Comparison of ENCODE assay signal across 8 mouse cellular contexts in the genomic region with DNA sequence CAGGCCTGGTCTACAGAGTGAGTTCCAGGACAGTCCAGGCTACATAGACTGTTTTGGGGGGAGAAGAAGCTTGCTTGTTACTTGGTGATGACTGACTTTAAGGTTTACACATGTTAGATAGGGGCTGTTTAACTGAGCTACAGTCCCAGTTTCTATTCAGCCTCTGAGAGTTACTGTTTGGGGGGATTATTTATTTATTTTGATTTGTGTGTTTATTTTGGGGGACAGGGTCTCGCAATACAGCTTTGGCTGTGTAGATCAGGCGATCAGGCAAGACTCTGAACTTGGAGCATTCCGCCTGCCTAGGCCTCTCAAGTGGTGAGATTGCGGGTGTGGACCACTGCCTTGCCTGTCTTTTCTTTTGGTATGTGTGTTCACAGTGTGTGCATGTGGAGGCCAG. TPM values are rescaled to one million over a fixed set of nuclear protein-coding genes. Genes with fewer than 3 reads are reported as not detected.
DNase-seq lines count a peak whose midpoint lies in the region; ATAC-seq and TF ChIP-seq lines count a peak whose summit lies in the region.

No protein-coding gene starts in this region.

- no peaks in the 10 kb centered on the region for H3K27me3 ChIP-seq in C2C12 (ENCODE audit: control insufficient read depth, insufficient read depth, insufficient read length)
- H3K27me3 ChIP-seq in forebrain, embryonic 15.5 days = no peaks in the 10 kb centered on the region
- no peaks in the 10 kb centered on the region for H3K27me3 ChIP-seq in liver, embryonic 14.5 days (ENCODE audit: control insufficient read depth, insufficient read depth, low read length)

- no peak for TF ChIP-seq CTCF in gastrocnemius, adult 2 months (IDR thresholded peaks at IDR 0.05)
- TF ChIP-seq CTCF in C2C12 (IDR thresholded peaks at IDR 0.05; ENCODE audit: control insufficient read depth, insufficient read depth, insufficient read length) = no peak
- no peak for TF ChIP-seq CTCF in liver, embryonic 14.5 days (IDR thresholded peaks at IDR 0.05; ENCODE audit: low read depth)

- no peak for TF ChIP-seq EP300 in liver, embryonic 14.5 days (IDR thresholded peaks at IDR 0.05; ENCODE audit: low read depth)

- H3K4me1 ChIP-seq in forebrain, embryonic 15.5 days = peaks cover 24% of the 10 kb centered on the region
- peaks cover 38 to 41% of the 10 kb centered on the region in 2 experiments for H3K4me1 ChIP-seq in liver, embryonic 14.5 days (replicated peaks; ENCODE audit: control insufficient read depth in 2 of 2, insufficient read depth in 2 of 2, low read length in 1 of 2)

- H3ac ChIP-seq in C2C12 (ENCODE audit: control insufficient read depth, insufficient read length, low read depth) = no peak overlapping the region

- H3K4me2 ChIP-seq in forebrain, embryonic 15.5 days (replicated peaks) = peak overlapping the region; percentile 53
- peak overlapping the region; percentile 90 for H3K4me2 ChIP-seq in liver, embryonic 14.5 days (ENCODE audit: low read depth)

- no peak overlapping the region for H3K9ac ChIP-seq in forebrain, embryonic 15.5 days (replicated peaks)
- H3K9ac ChIP-seq in liver, embryonic 14.5 days (replicated peaks) = peak overlapping the region; percentile 92

- no peak for ATAC-seq in forebrain, embryonic 15.5 days (replicated peaks)
- no peak for ATAC-seq in liver, embryonic 14.5 days (ENCODE audit: insufficient read depth)

- 91% methylated on average over 4 of the region's 4 CpGs for WGBS in forebrain, embryonic 15.5 days
- 41% methylated on average over 4 of the region's 4 CpGs for WGBS in liver, embryonic 14.5 days (ENCODE audit: insufficient replicate concordance)

- no peaks in the 10 kb centered on the region for H3K9me3 ChIP-seq in forebrain, embryonic 15.5 days
- no peaks in the 10 kb centered on the region for H3K9me3 ChIP-seq in liver, embryonic 14.5 days (ENCODE audit: control insufficient read depth, low read length)

- no peaks in the 10 kb centered on the region for H3K36me3 ChIP-seq in C2C12 (ENCODE audit: control insufficient read depth, insufficient read depth)
- H3K36me3 ChIP-seq in forebrain, embryonic 15.5 days = no peaks in the 10 kb centered on the region
- no peaks in the 10 kb centered on the region for H3K36me3 ChIP-seq in liver, embryonic 14.5 days (replicated peaks; ENCODE audit: control insufficient read depth, insufficient read depth, low read depth)

- H3K79me2 ChIP-seq in C2C12 (ENCODE audit: control insufficient read depth, insufficient read depth) = peaks cover 65% of the 10 kb centered on the region

- no peak for DNase-seq in gastrocnemius, adult 2 months
- no peak for DNase-seq in gastrocnemius, postnatal 25 days
- no peak for DNase-seq in liver, embryonic 14.5 days (ENCODE audit: low read depth in 3 of 3, low spot score in 3 of 3)
- no peak for DNase-seq in thymus, postnatal 0 days (ENCODE audit: low spot score)
- no peak for DNase-seq in cerebellum, postnatal 25 days
- no peak for DNase-seq in kidney, postnatal 36 days

- peak overlapping the region; percentile 88 for H3K4me3 ChIP-seq in gastrocnemius, adult 2 months
- peak overlapping the region; percentile 79 for H3K4me3 ChIP-seq in C2C12 (ENCODE audit: insufficient read depth, poor library complexity, severe bottlenecking)
- peak overlapping the region; percentile 82 for H3K4me3 ChIP-seq in forebrain, embryonic 15.5 days
- H3K4me3 ChIP-seq in liver, embryonic 14.5 days (ENCODE audit: insufficient read depth in 1 of 2, low read depth in 2 of 2, low read length in 2 of 2) = peak overlapping the region; percentile 86 to 99

- peaks cover 51% of the 10 kb centered on the region for H3K79me3 ChIP-seq in C2C12 (ENCODE audit: low read depth)

- H3K27ac ChIP-seq in gastrocnemius, adult 2 months = peak overlapping the region; percentile 100
- H3K27ac ChIP-seq in forebrain, embryonic 15.5 days (replicated peaks) = no peak overlapping the region
- H3K27ac ChIP-seq in liver, embryonic 14.5 days = peak overlapping the region; percentile 98

- intact Hi-C loops in gastrocnemius, adult 2 months (cut with DNase I) = loop anchor here (2.0 kb wide), 1 partner anchor 24 kb away; no protein-coding TSS in a partner anchor

TF ChIP-seq in C2C12, 6 proteins besides CTCF, POLR2A, EP300 and RAD21:
- TF ChIP-seq MYOD1 (IDR thresholded peaks at IDR 0.05; ENCODE audit: control insufficient read depth, insufficient read length, low read depth) (no peak), MAX (IDR thresholded peaks at IDR 0.05) (no peak), MYOG (IDR thresholded peaks at IDR 0.05; ENCODE audit: control insufficient read depth, extremely low read depth, insufficient read length) (no peak)

RNA-seq across cellular contexts. Expression of gene Rabgef1, which starts 1.4 kb away (rescaled TPM):
- 100 to 1,000 TPM in 1 of 2 experiments, 10 to 100 TPM in 1; 90.5 to 140 TPM for total RNA-seq in gastrocnemius, adult 2 months (2021)
- 10 to 100 TPM; 71.7 to 81.0 TPM for total RNA-seq in gastrocnemius, postnatal 25 days (2021)
- 14.3 TPM for polyA plus RNA-seq in C2C12 (2012; fragmentation: generic; extraction: Trizol)
- 40.2 and 41.3 TPM in 2 replicates for polyA plus RNA-seq in forebrain, embryonic 15.5 days (2015; fragmentation: Nextera tagmentation; extraction: Ambion mirVana)
- polyA plus RNA-seq in liver, embryonic 14.5 days (2012; rRNA removed) = 9.9 and 13.7 TPM in 2 replicates
- 19.7 and 23.9 TPM in 2 replicates for polyA plus RNA-seq in liver, embryonic 14.5 days (2014; fragmentation: Nextera tagmentation; extraction: Ambion mirVana)
- polyA plus RNA-seq in thymus, postnatal 0 days (2015; fragmentation: Nextera tagmentation; extraction: Ambion mirVana) = 20.7 and 20.8 TPM in 2 replicates

RNA-seq across cellular contexts. Expression of gene Kctd7, which starts 28.4 kb away (rescaled TPM):
- 1 to 10 TPM; 2.4 to 2.9 TPM for total RNA-seq in gastrocnemius, adult 2 months (2021)
- total RNA-seq in gastrocnemius, postnatal 25 days (2021) = 1 to 10 TPM; 2.8 to 3.9 TPM
- polyA plus RNA-seq in C2C12 (2012; fragmentation: generic; extraction: Trizol) = 2.4 TPM
- 13.5 TPM in 2 replicates for polyA plus RNA-seq in forebrain, embryonic 15.5 days (2015; fragmentation: Nextera tagmentation; extraction: Ambion mirVana)
- 3.2 and 3.6 TPM in 2 replicates for polyA plus RNA-seq in liver, embryonic 14.5 days (2012; rRNA removed)
- polyA plus RNA-seq in liver, embryonic 14.5 days (2014; fragmentation: Nextera tagmentation; extraction: Ambion mirVana) = 3.8 and 6.6 TPM in 2 replicates
- 4.2 TPM in 2 replicates for polyA plus RNA-seq in thymus, postnatal 0 days (2015; fragmentation: Nextera tagmentation; extraction: Ambion mirVana)

RNA-seq across cellular contexts. Expression of gene Tmem248, which starts 43.9 kb away (rescaled TPM):
- 10 to 100 TPM; 42.9 to 46.7 TPM for total RNA-seq in gastrocnemius, adult 2 months (2021)
- 10 to 100 TPM; 36.0 to 40.1 TPM for total RNA-seq in gastrocnemius, postnatal 25 days (2021)
- polyA plus RNA-seq in C2C12 (2012; fragmentation: generic; extraction: Trizol) = 26.9 TPM
- 23.0 and 24.1 TPM in 2 replicates for polyA plus RNA-seq in forebrain, embryonic 15.5 days (2015; fragmentation: Nextera tagmentation; extraction: Ambion mirVana)
- polyA plus RNA-seq in liver, embryonic 14.5 days (2012; rRNA removed) = 12.5 and 14.1 TPM in 2 replicates
- 25.4 and 26.6 TPM in 2 replicates for polyA plus RNA-seq in liver, embryonic 14.5 days (2014; fragmentation: Nextera tagmentation; extraction: Ambion mirVana)
- polyA plus RNA-seq in thymus, postnatal 0 days (2015; fragmentation: Nextera tagmentation; extraction: Ambion mirVana) = 27.8 and 39.5 TPM in 2 replicates
